Mouse (Mus musculus): ENCODE data around the gene Ucn3.
"Not testable (repeated sequence)": the region's sequence is repeated elsewhere in the genome, so short reads cannot be mapped to it uniquely, and the experiment has no call there.

Gene Ucn3

DNA sequence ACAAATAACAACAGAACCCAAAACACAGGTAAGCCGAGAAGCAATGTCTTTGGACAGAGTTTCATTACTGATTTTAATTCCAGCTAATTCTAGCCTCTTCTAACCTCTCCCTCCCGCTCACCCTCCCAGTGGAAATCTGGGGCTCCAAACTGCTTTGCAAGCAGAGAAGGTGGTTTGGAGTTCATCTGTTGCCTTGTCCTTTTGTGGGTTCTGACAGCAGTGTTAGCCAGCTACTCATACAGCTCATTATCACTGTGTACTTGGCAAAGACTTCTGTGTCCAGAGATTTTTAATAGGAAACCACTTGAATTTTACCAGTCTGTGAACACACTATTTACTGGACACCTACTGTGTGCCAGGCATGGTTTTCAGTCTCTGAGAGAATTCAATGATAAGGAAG, at the start of gene Ucn3:
Gene Ucn3 (minus strand): TSS at position 101 of the 400 bp plus-strand sequence.
- ATAC-seq (ENCODE audit: low TSS enrichment) = no peak

DNA sequence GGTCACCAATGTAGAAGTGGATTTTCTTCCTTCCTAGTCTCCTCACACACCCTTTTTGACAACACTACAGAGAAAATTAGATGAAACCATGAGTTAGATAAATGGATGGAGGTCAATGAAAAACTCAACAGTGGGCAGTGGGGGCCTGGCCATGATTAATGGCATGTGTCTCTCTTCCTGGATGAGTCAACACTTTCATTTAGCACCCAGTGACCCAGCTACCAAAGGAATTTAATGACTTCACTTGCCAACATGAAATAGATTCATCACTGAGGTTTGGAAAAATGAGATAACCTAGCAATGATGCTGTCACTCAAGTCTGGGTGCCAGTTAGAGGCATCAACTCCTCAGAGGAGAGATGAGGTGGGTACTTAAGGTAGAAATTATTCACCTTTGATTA, 46.9 kb upstream of the Ucn3 start:
- no peak for ATAC-seq (ENCODE audit: low TSS enrichment)

DNA sequence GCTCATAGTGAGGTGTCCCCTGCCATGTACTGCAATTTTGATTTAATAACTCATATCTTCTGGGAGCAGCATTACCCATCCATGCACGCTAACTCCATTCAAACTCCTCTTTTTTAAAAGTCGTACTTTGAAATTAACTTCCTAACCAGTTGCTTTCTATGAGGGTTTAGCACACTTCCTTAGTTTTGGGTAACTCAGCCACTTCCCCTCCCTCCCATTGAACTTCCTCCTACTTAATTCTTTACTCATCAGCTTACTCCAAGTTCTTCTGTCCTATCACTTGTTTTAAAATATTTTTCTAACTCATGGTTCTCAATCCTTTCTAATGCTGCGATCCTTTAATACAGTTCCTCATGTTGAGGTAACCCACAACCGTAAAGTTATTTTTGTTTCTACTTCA, 23.7 kb upstream of the Ucn3 start:
- no peak for ATAC-seq (ENCODE audit: low TSS enrichment)

DNA sequence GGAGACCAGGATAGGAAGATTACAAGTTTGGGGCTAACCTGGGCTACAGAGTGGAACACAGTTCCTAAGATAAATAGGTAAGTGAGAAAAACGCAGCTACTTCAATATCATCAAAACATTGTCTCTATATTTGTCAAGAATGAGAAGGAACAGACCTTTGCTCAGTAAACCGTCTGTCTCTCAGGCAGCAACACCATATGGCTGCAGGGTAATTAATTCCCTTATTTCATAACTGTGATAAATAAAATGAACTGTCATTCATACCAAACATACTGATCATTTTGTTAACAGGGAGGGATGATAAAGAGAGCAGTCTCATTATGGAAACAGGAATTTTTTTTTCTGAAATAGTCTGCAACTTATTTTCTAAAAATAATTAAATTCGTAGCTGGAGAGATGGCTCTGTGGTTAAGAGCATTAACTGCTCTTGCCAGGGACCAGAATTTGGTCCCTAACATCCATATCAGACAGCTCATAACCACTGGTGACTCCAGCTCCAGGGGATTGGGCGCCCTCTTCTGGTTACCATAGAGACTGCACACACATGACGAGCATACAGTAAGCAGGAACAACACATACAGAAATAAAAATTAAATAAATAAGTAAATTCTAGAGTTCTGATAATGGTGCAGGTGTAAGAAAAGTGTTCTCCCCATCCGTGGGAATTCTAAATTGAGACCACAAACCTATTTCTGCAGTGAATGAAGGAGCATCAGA, 6.2 kb upstream of the Ucn3 start:
- no peak for ATAC-seq (ENCODE audit: low TSS enrichment)

DNA sequence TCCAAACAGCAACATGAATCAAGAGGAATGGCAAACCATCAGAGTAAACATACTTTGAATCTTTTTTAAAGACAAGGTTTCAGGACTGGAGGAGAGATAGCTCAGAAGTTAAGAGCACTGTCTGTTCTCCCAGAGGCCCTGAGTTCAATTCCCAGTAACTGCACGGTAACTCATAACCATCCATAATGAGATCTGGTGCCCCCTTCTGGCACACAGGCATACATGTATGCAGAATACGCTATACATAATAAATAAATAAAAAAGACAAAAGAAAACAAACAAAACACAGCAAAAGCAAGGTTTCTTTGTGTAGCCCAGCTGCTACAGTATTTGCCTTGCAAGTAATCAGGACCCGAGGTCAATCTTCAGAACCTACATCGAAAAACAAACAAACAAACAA, 4.3 kb upstream of the Ucn3 start:
- no peak for ATAC-seq (ENCODE audit: low TSS enrichment)

DNA sequence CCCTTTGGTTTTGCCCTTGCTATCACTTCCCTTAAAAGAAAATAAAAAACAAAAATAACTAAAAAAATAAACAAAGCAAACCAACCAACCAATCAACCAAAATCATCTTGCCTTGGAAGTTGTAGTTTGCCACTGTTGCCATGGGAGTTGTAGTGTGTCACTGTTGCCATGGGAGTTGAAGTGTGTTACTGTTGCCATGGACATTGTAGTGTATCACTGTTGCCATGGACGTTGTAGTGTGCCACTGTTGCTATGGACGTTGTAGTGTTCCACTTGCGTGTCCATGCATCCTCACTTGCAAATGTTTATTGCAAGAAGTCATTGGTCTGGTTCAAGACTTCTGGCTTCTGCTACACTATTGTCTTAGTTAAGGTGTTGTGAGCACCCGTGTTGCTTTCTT, 2.1 kb upstream of the Ucn3 start:
- no peak for ATAC-seq (ENCODE audit: low TSS enrichment)

DNA sequence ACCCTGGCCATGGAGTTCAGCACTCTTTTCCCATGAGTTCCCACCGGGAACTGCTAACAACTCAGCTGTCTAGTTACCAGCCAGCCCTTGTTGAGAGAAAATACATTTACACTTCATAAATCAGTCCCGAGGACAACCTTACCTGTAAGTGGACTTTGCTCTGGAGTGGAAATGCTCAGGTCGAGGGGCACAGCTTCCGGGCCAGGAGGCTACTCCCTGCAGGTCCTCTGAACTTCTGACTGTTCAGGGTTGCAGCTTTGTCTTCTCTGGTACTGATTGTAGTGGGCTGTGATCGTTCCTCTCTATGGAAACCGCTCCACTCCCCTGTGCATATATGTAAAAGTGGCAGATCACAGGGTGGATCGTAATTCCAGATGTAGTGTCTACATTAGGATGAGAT, 450 bp downstream of the Ucn3 start:
- no peak for ATAC-seq (ENCODE audit: low TSS enrichment)

DNA sequence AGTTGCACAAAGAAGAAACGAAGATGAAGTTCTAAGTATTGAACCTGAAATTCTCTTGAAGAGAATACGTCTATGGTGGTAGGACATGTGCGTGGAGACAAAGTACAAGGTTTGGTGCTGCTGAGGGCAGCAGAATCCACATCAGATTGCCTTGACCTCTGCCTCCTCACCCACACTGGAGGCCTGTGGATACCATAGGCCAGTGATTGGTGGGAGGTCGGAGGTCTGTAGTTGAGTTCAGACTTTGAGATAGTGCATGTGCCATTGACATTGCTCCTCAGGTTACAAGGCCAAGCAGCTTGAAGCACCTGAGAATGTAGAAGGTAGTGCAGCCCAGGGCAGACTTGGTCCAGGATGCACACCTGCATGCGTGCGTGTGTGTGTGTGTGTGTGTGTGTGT, 19.1 kb downstream of the Ucn3 start:
- ATAC-seq (ENCODE audit: low TSS enrichment) = no peak

DNA sequence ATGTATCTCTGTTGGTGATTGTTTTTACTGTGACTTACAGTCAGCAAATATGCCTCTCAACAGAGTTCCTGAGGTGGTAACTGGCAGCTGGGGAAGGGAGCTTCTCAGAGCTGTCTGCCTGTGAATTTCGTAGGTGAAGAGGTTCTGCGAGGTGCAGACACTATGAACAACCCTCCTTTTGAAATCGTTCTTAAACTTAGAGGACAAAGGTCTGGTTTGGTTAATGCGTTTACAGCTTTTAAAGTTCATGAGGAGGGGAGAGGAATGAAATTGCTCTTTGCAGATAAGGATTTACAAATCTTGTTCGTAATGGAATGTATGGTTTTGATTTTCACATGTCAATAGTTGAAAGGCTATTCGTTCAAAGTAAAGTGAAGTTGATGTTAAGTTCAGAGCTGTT, 19.5 kb downstream of the Ucn3 start:
- ATAC-seq (ENCODE audit: low TSS enrichment) = no peak

DNA sequence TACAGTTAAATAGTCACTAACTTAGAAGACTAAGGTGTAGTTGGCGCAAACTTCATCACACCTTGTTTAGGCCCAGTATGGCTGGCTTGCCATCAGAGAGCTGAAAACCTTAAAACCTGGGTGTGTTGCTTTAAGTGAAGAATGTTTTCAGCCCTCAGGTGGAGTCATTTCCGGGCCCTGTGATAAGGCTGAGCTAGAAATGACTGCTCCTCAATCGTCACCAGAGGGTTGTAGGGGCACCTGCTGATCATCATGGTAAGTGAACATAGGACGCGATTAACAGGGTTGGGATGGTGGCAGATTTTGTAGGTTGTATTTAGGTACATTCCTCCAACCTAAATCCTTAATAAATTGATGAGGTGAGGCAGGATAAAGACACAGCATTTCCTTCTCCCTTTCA, 20.7 kb downstream of the Ucn3 start:
- ATAC-seq (ENCODE audit: low TSS enrichment) = no peak

DNA sequence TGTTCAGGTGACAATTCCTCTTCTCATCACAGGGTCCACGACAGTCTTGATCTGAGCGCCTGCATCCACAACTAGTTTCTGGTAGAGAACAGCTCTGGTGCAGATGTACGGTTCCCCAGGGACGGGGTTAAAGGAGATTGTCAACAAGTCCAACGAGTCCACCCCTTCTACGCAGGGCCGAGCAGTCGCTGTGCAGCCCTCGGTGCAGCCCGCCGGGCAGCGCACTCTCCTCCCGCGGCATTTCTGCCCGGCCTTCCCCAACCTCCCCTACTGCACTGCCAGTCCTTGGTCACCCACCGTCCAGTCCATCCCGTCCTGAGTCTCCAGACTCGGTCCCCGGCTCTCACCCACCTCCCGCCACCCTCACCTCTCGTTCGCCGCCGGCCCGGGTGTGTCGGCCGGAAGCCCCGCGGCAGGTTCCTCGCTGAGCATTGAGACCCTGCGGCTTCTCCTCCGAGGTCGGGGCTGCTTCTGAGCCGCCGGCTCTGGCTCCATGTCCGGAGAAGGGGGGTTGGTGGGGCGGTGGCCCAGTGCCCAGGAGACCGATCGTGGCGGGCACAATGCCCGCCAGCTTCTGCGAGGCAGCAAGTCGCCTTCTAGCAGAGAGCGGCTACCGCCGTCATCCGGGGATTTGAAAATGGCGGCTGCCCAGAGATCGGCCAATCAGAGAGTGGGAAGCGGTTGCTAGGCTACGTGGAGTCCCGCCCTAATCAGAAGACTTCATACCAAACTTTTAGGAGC, 27.4 kb downstream of the Ucn3 start, which contains the start of the genes Net1 and Tubal3:
Gene Net1 (minus strand): TSS at position 650 of the 741 bp plus-strand sequence.
Gene Tubal3 (plus strand): TSS at position 704 of the 741 bp plus-strand sequence.
- ATAC-seq (ENCODE audit: low TSS enrichment) = peak; percentile 99

DNA sequence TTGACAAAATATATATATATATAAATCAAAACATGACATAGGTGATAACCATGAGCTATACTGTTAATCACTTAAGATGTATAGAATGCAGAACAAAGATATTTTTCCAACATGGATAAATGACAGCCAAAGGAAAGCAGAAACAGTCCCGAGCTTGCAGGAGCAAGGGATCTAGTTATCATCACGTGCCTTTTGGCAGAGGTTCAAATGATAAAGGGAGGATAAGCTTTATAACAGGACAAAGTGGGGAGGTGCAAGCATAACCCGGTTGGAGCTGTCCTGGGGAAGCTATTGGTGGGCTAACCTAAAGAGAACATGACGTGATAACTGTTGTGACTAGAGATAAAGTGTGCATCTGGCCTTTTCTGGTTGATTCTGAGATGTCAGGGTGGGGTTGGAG, 31.6 kb downstream of the Ucn3 start:
- no peak for ATAC-seq (ENCODE audit: low TSS enrichment)

DNA sequence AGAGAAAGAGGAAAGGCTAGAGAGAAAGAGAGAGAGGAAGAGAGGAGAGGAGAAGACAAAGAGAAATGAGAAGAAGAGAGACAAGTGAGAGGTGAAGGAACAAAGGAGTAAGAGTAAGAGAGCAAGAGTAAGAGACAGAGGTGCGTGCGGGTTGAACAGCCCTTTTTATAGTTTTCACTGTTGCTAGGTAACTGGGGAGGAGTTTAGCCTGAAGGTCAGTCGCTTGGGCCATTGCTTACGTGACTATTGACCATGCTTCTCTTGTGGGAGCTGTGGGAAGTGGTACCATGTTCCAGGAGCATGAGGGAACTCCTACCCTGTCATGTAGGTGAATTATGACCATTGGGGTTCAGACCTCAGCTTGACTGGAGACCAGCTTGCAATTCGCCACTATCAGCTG, 34.8 kb downstream of the Ucn3 start:
- ATAC-seq (ENCODE audit: low TSS enrichment) = no peak

DNA sequence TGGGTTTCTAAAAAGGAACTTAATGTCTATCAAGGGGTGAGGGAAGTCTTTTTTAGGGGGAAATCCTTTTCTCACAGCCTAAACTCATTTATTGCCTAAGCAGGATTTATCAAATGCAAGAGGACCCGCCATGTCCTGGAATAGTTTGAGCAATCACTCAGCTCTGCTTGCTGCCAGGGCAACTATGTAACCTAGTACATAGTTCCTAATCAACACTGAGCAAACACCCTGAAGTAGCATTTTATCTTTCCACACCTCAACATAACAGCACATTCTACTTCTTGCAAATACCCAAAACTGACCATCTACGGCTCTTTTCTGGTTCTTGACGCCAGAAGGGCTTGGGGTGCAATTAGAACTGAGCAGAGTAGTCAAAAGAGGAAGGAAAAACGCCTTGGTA, 36.9 kb downstream of the Ucn3 start:
- ATAC-seq (ENCODE audit: low TSS enrichment) = no peak

DNA sequence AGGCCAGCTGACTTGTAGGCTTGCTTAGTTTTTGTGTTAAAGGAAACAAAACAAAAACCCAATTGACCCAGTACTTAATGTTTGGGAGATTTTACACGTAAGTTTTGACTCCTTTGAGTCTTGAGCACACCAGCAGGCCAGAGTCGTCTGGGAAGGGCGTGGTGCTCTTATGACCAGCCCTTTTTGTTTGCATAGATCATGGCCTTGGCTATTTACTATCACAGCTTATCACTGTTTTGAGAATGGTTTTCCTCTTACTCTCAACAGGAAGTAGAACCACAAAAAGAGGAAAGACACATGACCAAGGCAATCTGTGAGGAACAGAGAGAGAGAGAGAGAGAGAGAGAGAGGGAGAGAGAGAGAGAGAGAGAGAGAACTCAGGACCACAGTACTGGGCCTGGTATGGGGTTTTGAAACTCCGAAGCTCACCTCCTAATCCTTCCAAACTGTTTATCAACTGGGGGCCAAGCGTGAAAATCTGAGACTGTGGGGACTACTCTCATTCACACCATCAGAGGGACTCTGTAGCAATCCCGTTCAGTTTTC, 37.9 kb downstream of the Ucn3 start:
- no peak for ATAC-seq (ENCODE audit: low TSS enrichment)

DNA sequence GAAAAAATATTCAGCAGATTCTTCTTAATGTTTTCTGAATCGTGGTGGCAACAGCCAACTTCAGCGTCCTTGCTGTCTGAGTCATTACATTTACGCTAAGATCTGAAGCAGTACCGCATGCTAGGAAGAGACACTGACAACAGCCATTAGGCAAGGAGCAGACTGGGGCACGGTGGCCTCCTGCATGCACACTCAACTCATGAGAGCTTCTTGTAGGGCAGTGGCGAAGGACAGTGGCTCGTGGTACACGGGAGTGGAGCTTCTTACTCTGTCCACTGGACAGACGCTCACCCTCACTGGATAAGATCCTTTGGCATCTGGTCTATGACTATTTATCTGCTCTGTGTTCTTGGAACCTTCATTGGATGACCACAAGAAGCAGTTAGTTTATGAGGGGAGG, 45.8 kb downstream of the Ucn3 start:
- no peak for ATAC-seq (ENCODE audit: low TSS enrichment)

DNA sequence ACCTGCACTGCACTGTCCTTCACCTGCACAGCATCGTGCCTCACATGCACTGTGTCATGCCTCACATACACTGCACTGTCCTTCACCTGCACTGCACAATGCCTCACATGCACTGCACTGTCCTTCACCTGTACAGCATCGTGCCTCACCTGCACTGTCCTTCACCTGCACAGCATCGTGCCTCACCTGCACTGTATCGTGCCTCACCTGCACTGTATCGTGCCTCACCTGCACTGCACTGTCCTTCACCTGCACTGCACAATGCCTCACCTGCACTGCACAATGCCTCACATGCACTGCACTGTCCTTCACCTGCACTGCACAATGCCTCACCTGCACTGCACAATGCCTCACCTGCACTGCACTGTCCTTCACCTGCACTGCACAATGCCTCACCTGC, 46.9 kb downstream of the Ucn3 start:
- ATAC-seq (ENCODE audit: low TSS enrichment) = not testable (repeated sequence)

DNA sequence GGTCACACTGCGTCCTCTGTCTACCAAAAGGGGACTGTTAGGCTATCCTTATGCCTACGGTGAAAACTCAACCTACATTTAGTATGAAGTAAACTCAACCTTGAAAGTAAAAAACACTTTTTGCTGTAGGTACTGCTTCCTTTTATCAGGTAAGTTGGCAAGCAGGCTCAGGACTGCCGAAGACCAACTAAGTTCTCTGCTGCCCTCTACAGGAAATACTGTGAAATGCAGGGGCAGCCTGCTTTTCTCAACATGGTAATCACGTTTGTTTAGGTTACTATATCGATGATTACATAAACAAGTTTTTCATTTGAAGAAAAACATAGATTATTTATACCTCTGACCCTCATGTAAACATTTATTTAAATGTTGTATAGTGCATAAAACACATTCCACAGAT, 48.2 kb downstream of the Ucn3 start:
- 0 out of 2 replicates have a peak, but pooled peaks have one; percentile 30 for ATAC-seq (ENCODE audit: low TSS enrichment)

DNA sequence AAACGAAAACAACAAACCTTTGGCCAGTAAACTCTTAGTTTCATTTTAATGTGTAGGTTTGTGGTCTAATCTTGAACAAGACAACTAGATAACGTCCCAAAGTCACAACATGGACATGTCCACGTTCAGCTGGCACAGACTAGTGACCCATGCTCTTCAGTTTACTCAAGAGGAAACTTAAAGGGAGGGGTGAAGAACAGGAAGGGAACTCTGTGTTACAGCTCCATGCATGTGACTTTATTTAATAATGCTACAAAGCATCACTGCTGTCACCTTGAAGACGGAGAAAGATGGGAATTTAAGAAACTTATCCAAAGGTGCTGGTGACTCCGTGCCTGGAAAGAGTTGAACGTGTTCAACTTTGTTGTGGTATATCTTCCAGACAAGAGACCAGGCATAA, 49.1 kb downstream of the Ucn3 start:
- ATAC-seq (ENCODE audit: low TSS enrichment) = no peak

DNA sequence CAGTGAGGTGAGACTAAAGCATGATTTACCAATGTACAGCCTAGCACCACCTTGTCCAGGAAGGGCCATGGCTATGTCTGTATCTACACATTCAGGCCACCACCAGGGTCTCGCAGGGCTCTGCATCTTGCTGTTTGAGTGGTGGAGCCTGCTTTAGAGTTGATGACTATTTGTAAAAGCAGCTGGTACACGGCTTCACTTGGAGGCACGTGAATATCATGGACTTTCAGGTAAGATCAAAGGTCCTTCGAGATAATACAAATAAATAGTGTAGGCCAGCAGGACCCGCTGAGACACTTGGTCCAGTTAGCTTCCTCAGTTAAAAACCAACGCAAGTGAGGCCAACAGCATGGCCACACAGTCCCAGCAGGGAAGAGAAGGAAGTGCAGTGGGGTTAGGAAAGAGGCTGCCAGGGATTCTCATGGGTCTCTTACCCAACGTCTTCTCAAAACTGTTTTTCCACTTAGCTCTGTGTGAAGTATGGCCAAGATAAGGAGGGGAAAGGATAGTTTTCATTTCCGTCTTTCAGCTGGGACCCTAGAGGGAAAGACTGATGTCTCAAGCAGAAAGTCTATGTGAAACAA, 49.7 kb downstream of the Ucn3 start:
- no peak for ATAC-seq (ENCODE audit: low TSS enrichment)

DNA sequence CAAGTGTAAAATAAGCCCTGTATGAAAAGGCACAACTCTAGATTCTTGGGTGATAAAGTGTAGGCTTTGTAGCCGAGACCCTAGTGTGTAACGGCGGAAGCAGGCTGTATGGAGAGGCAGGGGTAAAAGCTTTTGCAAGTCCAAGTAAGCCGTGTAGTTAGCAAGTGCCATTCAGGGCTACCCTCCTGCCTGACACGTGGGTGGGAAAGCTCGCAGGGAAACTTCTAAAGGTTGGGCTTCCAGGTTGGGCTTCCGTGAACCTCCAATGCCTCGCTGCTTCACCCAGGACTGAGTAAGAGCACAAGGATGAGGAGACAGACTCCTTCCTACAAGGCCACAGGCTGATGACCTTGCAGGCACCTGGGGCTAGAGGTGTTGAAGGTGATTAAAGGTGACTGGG, 50.6 kb downstream of the Ucn3 start:
- no peak for ATAC-seq (ENCODE audit: low TSS enrichment)

DNA sequence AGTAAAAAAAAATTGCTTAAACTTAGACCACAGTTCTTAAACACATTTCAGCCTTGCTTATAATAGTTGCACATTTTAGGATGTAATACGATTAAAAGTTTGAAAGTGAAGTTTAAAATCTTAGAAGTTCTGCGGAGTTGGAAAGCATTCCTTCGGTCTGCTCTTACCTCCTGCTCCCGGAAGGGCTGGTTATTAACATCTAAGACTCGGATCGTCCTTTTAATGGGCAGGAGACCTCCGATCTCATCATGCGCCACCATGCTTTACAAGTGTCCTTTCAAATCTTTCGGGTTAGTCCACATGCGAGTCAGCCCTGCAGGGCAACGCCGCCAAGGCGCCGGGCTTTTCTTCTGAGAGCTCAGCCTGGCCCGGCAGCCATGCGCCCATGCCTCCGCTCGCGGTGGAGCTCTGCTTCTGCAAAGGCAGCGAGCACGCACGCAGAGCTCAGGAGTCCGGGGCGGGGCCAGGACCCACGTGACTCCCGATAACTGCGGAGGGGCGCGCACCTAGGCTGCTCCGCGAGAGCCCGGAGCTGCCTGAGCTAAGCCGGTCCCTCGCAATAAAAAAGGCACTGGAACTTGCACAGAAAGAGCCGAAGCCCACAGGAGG, 51.9 kb downstream of the Ucn3 start:
- ATAC-seq (ENCODE audit: low TSS enrichment) = peak; percentile 94

Measured in frontal cortex, adult (tissue).